Mouse (Mus musculus) lung, embryonic 14.5 days (tissue): Measurements from ENCODE around the gene Rtn1. TPM values are rescaled to one million over a fixed set of nuclear protein-coding genes. Genes with fewer than 3 reads are reported as not detected.

ENCODE experiments used
- ATAC-seq: fragments of 200-750 bp; cut with Nextera tagmentation; 2 replicates; pipeline ENCODE4 v1.8.0; 2017; ENCODE audit warnings: mild to moderate bottlenecking, moderate TSS enrichment, moderate library complexity; ENCODE audit not compliant: insufficient read depth
- DNase-seq: peaks from one replicate; pipeline ENCODE4 v3.0.0-alpha.2; 2015
- H3K27ac ChIP-seq: fragments of 300-500 bp; sonication (generic); 2 replicates; pipeline ENCODE4 v1.5.1; 2014; ENCODE audit warnings: low read depth, mild to moderate bottlenecking, moderate library complexity
- H3K27me3 ChIP-seq: fragments of 300-500 bp; sonication (generic); 2 replicates; pipeline ENCODE4 v1.6.1; 2014; ENCODE audit warnings: low read length, control low read depth; ENCODE audit not compliant: insufficient read depth
- H3K36me3 ChIP-seq: fragments of 300-500 bp; sonication (generic); 2 replicates; pipeline ENCODE4 v1.6.1; 2014; ENCODE audit warnings: control low read depth; ENCODE audit not compliant: insufficient read depth
- H3K4me1 ChIP-seq: fragments of 300-500 bp; sonication (generic); 2 replicates; pipeline ENCODE4 v1.6.1; 2014; ENCODE audit warnings: antibody characterized with exemption, control low read depth; ENCODE audit not compliant: insufficient read depth
- H3K4me2 ChIP-seq: fragments of 300-500 bp; sonication (generic); 2 replicates; pipeline ENCODE4 v1.6.1; 2014; ENCODE audit warnings: mild to moderate bottlenecking
- H3K4me3 ChIP-seq: fragments of 300-500 bp; sonication (generic); 2 replicates; pipeline ENCODE4 v1.5.1; 2014; ENCODE audit warnings: low read depth, low read length
- H3K9ac ChIP-seq: fragments of 300-500 bp; sonication (generic); 2 replicates; pipeline ENCODE4 v1.6.1; 2014
- H3K9me3 ChIP-seq: fragments of 300-500 bp; sonication (generic); 2 replicates; pipeline ENCODE4 v1.6.1; 2016; ENCODE audit warnings: low read depth, low read length, control low read depth
- CTCF ChIP-seq: IDR thresholded peaks from 2 replicates; pipeline ENCODE4 v1.5.1; 2016; ENCODE audit warnings: antibody characterized with exemption, low read depth
- WGBS: fragments of 180-500 bp; shearing (Covaris S2); extraction: QIAGEN DNeasy Blood & Tissue Kit; methylation state at CpG from one replicate; pipeline ENCODE4 v1.1.7; 2014; 5-methylcytosine and 5-hydroxymethylcytosine counted together
- polyA plus RNA-seq: library from polyadenylated mRNA; unstranded; fragments of >200 nt; fragmentation: Nextera tagmentation; extraction: Ambion mirVana; gene quantifications from 2 replicates; pipeline ENCODE4 v1.2.1, GENCODE M21; 2014

Gene Rtn1
- polyA plus RNA-seq, 1 experiment from 2014 or later: 9.4 TPM

DNA sequence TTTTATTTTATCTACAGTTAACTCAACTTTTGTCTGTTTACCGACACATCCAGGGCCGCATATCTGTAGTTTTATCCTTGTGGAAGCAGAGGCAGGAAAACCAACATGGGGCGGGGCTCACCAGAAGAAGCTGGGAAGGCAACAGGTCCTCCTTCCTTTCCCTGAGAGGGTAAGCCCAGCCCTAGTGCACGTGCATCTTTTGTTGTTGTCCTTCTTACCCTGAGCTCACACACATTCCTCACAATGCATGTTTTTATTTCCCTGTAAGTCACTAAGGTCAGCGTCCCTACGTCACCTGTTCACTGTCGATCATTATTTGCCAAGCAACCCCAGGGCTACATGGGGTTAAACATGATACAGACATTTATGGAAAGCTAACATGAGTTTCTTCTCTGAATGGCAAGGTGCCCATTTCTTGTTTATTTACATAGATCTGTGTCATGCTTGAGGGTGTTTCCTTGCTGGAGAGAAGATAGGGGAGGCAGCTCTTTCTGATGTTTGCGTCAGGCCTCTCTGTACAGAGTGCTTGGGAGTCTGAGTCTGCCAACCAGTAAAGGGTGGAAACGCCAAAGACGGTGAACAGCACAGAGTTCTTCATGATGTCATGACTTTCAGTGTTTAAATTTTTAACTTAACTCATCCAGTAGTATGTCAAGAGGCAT is 84.5 kb downstream of the Rtn1 start:
- TF ChIP-seq CTCF: no peak

DNA sequence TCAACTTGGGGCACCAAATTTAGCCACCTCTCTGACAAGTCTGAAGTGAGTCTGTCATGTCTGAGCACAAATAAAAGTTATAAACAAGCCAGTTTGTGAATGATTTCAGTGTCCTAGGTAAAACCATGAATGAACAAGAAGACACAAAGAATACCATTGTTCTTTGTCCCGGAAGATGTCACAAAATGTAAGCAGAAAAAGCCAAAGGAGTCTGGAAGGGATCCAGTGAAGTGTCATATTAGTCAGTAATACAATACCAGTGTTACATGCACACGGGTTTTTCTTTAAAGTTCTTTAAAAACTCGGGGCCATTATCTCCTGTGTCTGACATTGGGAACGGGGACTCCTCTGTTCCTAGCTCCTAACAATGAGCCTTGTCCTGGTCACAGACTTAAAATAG is 85.1 kb downstream of the Rtn1 start:
- Histone ChIP-seq H3K27me3 (no peaks in the 10 kb centered on the region), H3K9me3 (no peaks in the 10 kb centered on the region), H3K36me3 (no peaks in the 10 kb centered on the region), H3K27ac (no peak overlapping the region), H3K4me2 (no peak overlapping the region), H3K9ac (no peak overlapping the region), H3K4me1 (0 out of 2 replicates have a peak, but pooled peaks cover 4% of the 10 kb centered on the region), H3K4me3 (no peak overlapping the region)
- 43% methylated on average over 4 of the region's 4 CpGs for WGBS
- ATAC-seq: no peak
- peak; percentile 44 for DNase-seq
- no peak for TF ChIP-seq CTCF

More for the DNA sequence above, 84.5 kb downstream of the Rtn1 start:
- Histone ChIP-seq H3K9me3 (no peaks in the 10 kb centered on the region), H3K9ac (no peak overlapping the region), H3K4me3 (no peak overlapping the region), H3K4me1 (0 out of 2 replicates have a peak, but pooled peaks cover 4% of the 10 kb centered on the region), H3K36me3 (no peaks in the 10 kb centered on the region), H3K27ac (no peak overlapping the region), H3K4me2 (no peak overlapping the region), H3K27me3 (no peaks in the 10 kb centered on the region)
- peak; percentile 72 for DNase-seq
- WGBS: 49% methylated on average over 10 of the region's 10 CpGs
- ATAC-seq: peak; percentile 92

DNA sequence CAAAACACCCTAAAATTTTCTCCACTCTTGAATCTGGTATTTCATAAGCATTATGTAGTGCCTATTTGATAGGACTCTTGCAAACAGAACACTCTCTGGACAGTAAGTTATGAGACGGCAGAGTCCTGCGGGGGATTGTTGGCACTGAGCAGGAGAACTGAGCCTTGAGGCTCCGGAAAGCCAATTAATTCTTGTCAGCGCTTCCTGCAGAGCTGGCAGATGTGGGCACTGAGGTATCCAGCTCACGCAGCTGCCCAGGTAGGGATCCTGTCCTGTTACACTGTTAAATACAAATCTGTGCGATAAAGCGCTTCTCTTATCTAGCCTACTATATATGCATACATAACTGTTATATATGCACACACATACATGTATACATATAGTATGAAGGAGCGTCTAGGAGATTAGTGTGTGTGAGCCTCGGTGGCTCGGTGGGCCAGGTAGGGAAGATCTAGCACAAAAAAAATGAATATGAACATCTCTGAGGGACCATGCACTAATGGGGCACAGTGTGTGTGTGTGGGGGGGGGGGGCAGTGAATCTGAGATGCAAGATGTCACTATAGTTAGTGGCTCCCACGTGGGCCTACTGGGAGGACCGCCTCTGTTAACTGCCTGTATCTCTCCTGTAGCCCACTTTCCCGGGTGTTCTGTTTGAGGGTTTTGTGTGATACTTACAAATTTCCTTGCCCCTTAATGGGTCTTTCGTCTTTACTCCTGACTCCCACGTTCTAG is 93.0 kb downstream of the Rtn1 start:
- H3K36me3 ChIP-seq: no peaks in the 10 kb centered on the region
- WGBS: 61% methylated on average over 15 of the region's 15 CpGs
- H3K4me2 ChIP-seq: no peak overlapping the region
- no peak overlapping the region for H3K9ac ChIP-seq
- H3K4me3 ChIP-seq: no peak overlapping the region
- no peak overlapping the region for H3K27ac ChIP-seq
- DNase-seq: no peak
- no peak for ATAC-seq
- no peak for TF ChIP-seq CTCF
- no peaks in the 10 kb centered on the region for H3K9me3 ChIP-seq
- no peaks in the 10 kb centered on the region for H3K27me3 ChIP-seq
- no peaks in the 10 kb centered on the region for H3K4me1 ChIP-seq

DNA sequence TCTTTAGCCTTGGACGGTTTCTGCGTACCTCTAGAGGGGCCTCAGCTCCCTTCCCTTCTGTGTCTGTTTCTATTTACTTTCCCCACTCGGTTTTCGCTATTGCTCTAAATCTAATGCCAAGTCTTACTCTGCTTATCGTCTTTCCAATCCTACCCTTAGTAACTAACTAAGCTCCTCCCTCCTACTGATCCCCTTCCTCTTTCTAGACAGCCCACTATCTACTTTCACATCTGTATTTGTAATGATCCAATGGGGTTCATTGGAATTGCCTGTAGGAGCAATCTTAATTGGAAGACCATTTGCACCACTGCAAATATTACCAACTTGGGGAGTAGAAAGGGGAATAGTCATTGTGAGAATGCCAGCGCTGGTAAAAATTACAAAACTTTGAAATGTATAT is 98.0 kb downstream of the Rtn1 start:
- H3K9me3 ChIP-seq: no peaks in the 10 kb centered on the region
- no peak overlapping the region for H3K4me3 ChIP-seq
- H3K27ac ChIP-seq: no peak overlapping the region
- no peak for TF ChIP-seq CTCF
- ATAC-seq: no peak
- H3K36me3 ChIP-seq: no peaks in the 10 kb centered on the region
- no peaks in the 10 kb centered on the region for H3K4me1 ChIP-seq
- H3K4me2 ChIP-seq: no peak overlapping the region
- H3K27me3 ChIP-seq: no peaks in the 10 kb centered on the region
- no peak overlapping the region for H3K9ac ChIP-seq
- no peak for DNase-seq
- 75% methylated on average over 6 of the region's 6 CpGs for WGBS

DNA sequence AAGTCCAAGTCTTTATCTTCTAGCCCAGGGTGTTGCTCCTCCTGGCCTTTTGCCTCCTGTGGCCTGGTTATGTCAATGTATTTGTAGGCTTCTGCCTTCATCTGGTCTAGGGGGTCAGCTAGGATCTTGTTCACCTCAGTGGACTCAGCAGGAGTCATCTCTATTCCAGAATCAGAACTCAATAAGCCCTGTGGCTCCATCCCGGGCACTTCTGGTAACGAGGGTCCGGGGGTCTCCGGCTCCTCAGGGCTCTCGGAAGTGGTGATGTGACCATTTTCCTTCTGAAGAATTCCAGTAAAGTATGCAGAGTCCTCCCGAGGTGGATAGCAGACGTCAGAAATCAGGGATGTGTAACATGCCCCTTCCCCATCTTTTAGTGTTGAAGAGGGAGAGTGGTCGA is 100.3 kb downstream of the Rtn1 start:
- Histone ChIP-seq H3K36me3 (no peaks in the 10 kb centered on the region), H3K4me3 (no peak overlapping the region), H3K4me1 (no peaks in the 10 kb centered on the region), H3K4me2 (no peak overlapping the region), H3K27ac (no peak overlapping the region), H3K27me3 (no peaks in the 10 kb centered on the region), H3K9me3 (no peaks in the 10 kb centered on the region), H3K9ac (no peak overlapping the region)
- ATAC-seq: no peak
- 84% methylated on average over 8 of the region's 8 CpGs for WGBS
- TF ChIP-seq CTCF: no peak
- no peak for DNase-seq

DNA sequence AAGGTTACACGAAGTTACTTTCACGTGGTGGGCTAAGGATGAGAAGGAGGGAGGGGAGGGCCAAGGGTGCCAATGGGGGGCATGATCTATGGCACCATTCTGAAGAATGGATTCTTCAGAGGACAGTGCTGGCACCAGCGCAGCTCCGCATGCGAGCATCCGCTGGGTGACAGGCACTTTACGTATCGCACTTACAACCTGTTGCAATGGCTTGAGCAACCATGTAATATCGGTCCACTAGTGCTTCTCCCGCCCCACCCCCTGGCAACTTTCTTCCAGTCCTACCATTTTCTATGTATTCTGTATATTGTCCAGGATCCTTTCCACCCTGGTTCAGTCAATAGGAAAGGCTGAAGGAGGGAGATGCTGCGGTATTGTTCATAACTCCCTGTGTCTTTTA is 102.6 kb downstream of the Rtn1 start:
- WGBS: 87% methylated on average over 11 of the region's 11 CpGs
- Histone ChIP-seq H3K9me3 (no peaks in the 10 kb centered on the region), H3K27ac (no peak overlapping the region), H3K27me3 (no peaks in the 10 kb centered on the region), H3K36me3 (no peaks in the 10 kb centered on the region), H3K4me1 (no peaks in the 10 kb centered on the region), H3K4me3 (no peak overlapping the region), H3K9ac (no peak overlapping the region), H3K4me2 (no peak overlapping the region)
- DNase-seq (no peak), ATAC-seq (no peak)
- no peak for TF ChIP-seq CTCF

DNA sequence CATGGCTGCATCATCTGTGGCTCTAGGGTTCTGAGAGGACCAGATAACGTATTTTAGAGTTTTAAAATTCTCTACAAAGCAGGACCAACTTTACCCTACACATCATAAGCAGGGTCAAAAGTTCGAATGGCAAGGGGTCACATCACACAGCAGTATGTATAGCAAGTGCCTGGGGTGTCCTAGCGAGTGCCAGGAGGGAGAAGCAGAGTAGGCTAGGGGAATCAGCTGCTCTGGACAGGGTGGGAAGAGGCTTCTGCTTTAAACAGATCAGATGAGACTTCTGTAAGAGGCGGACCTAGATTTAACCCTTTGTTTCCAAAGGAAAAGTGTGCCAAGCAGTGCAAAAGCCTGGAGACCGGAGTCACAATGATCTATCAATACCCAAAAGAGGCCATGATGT is 103.4 kb downstream of the Rtn1 start:
- 44% methylated on average over 5 of the region's 5 CpGs for WGBS
- H3K4me1 ChIP-seq: no peaks in the 10 kb centered on the region
- H3K4me2 ChIP-seq: no peak overlapping the region
- no peak overlapping the region for H3K9ac ChIP-seq
- no peak overlapping the region for H3K27ac ChIP-seq
- H3K4me3 ChIP-seq: no peak overlapping the region
- ATAC-seq (no peak), DNase-seq (no peak)
- TF ChIP-seq CTCF: no peak
- H3K9me3 ChIP-seq: no peaks in the 10 kb centered on the region
- no peaks in the 10 kb centered on the region for H3K36me3 ChIP-seq
- H3K27me3 ChIP-seq: no peaks in the 10 kb centered on the region
